Mouse (Mus musculus) CH12.LX (cell line): ENCODE results near the gene Chrm1. TPM values are rescaled to one million over a fixed set of nuclear protein-coding genes. Genes with fewer than 3 reads are reported as not detected.

Source experiments
- DNase-seq: peaks from one replicate; pipeline ENCODE4 v3.0.0-alpha.2; 2013; ENCODE audit errors: extremely low read depth
- H3K27ac ChIP-seq: 2 replicates; pipeline ENCODE4 v1.5.1; 2012; ENCODE audit warnings: low read depth, mild to moderate bottlenecking, control low read depth, moderate library complexity; ENCODE audit not compliant: insufficient read depth
- H3K27me3 ChIP-seq: replicated peaks from 2 replicates; pipeline ENCODE3; 2012; ENCODE audit warnings: inconsistent platforms
- H3K36me3 ChIP-seq, 2 experiments: replicated peaks in 1 of 2; 2 replicates each; pipeline versions ENCODE3 to v1.6.1; 2012; ENCODE audit warnings: inconsistent platforms in 1 of 2, low read length in 1 of 2, mild to moderate bottlenecking in 1 of 2, mixed read lengths in 1 of 2, moderate library complexity in 1 of 2; ENCODE audit not compliant: control insufficient read depth in 1 of 2, insufficient read depth in 1 of 2
- H3K4me1 ChIP-seq, 2 experiments: 2 replicates each; pipeline ENCODE4 v1.6.1; 2012; ENCODE audit warnings: inconsistent platforms in 1 of 2, moderate library complexity in 1 of 2; ENCODE audit not compliant: insufficient read depth in 2 of 2, control insufficient read depth in 1 of 2
- H3K4me2 ChIP-seq: 2 replicates; pipeline ENCODE4 v1.6.1; 2012; ENCODE audit warnings: low read depth, mild to moderate bottlenecking, control low read depth; ENCODE audit not compliant: poor library complexity, insufficient read depth, severe bottlenecking
- H3K4me3 ChIP-seq, 3 experiments: fragments of 150-350 bp in 1 of 3; sonication (generic) in 1 of 3; replicated peaks in 1 of 3; 2 replicates each; pipeline versions ENCODE3 to v1.5.1; 2011 to 2012; ENCODE audit warnings: low read depth in 2 of 3, low read length in 2 of 3, mild to moderate bottlenecking in 2 of 3, moderate library complexity in 2 of 3, control low read depth in 1 of 3, improper control_type of control experiment in 1 of 3, inconsistent platforms in 1 of 3, mixed read lengths in 1 of 3; ENCODE audit not compliant: poor library complexity in 1 of 3
- H3K79me2 ChIP-seq: replicated peaks from 2 replicates; pipeline ENCODE4 v1.6.1; 2012; ENCODE audit warnings: mild to moderate bottlenecking, moderate library complexity; ENCODE audit not compliant: control insufficient read depth, poor library complexity, insufficient read depth, severe bottlenecking; ENCODE audit errors: extremely low read depth
- H3K9ac ChIP-seq: 2 replicates; pipeline ENCODE4 v1.6.1; 2012; ENCODE audit warnings: low read depth, mild to moderate bottlenecking, control low read depth, moderate library complexity; ENCODE audit not compliant: insufficient read depth
- H3K9me3 ChIP-seq: replicated peaks from 2 replicates; pipeline ENCODE3; 2012; ENCODE audit warnings: low read length, inconsistent platforms, mixed read lengths
- BHLHE40 ChIP-seq: IDR thresholded peaks from 2 replicates; pipeline ENCODE4 v1.6.1; 2011; ENCODE audit warnings: mild to moderate bottlenecking, low read depth, low read length, improper control_type of control experiment
- CHD1 ChIP-seq: IDR thresholded peaks from 2 replicates; pipeline ENCODE4 v1.6.1; 2012; ENCODE audit warnings: low read depth, low read length, improper control_type of control experiment, inconsistent platforms
- CHD2 ChIP-seq: IDR thresholded peaks from 2 replicates; pipeline ENCODE4 v1.6.1; 2011; ENCODE audit warnings: low read length, improper control_type of control experiment
- ELF1 ChIP-seq: IDR thresholded peaks from 2 replicates; pipeline ENCODE4 v1.6.1; 2014; ENCODE audit warnings: low read depth, mild to moderate bottlenecking, inconsistent platforms, low read length, improper control_type of control experiment
- ETS1 ChIP-seq: conservative IDR thresholded peaks from 2 replicates; pipeline ENCODE4 v1.6.1; 2012; ENCODE audit warnings: low read depth, mild to moderate bottlenecking, inconsistent platforms, low read length, improper control_type of control experiment, moderate library complexity
- GABPA ChIP-seq: IDR thresholded peaks from 2 replicates; pipeline ENCODE4 v1.6.1; 2012; ENCODE audit warnings: low read depth, low read length, improper control_type of control experiment, inconsistent platforms; ENCODE audit not compliant: insufficient replicate concordance
- HCFC1 ChIP-seq: IDR thresholded peaks from 2 replicates; pipeline ENCODE4 v1.6.1; 2012; ENCODE audit warnings: low read depth, mild to moderate bottlenecking, inconsistent platforms, low read length, improper control_type of control experiment
- IRF4 ChIP-seq: IDR thresholded peaks from 2 replicates; pipeline ENCODE4 v1.6.1; 2014; ENCODE audit warnings: low read depth, mild to moderate bottlenecking, inconsistent platforms, low read length, improper control_type of control experiment
- JUND ChIP-seq: conservative IDR thresholded peaks from 2 replicates; pipeline ENCODE4 v1.6.1; 2011; ENCODE audit warnings: low read depth, low read length, improper control_type of control experiment
- KAT2A ChIP-seq: IDR thresholded peaks from 2 replicates; pipeline ENCODE4 v1.6.1; 2012; ENCODE audit warnings: low read length, improper control_type of control experiment, inconsistent platforms; ENCODE audit not compliant: insufficient replicate concordance
- MAX ChIP-seq: IDR thresholded peaks from 2 replicates; pipeline ENCODE4 v1.6.1; 2011; ENCODE audit warnings: low read length, improper control_type of control experiment
- MEF2A ChIP-seq: IDR thresholded peaks from 2 replicates; pipeline ENCODE4 v1.6.1; 2014; ENCODE audit warnings: low read depth, mild to moderate bottlenecking, inconsistent platforms, low read length, improper control_type of control experiment, borderline replicate concordance
- MXI1 ChIP-seq: IDR thresholded peaks from 2 replicates; pipeline ENCODE4 v1.6.1; 2011; ENCODE audit warnings: mild to moderate bottlenecking, low read depth, low read length, improper control_type of control experiment
- MYC ChIP-seq: IDR thresholded peaks from 2 replicates; pipeline ENCODE4 v1.6.1; 2011; ENCODE audit warnings: low read depth, mild to moderate bottlenecking, improper control_type of control experiment, low read length
- NELFE ChIP-seq: IDR thresholded peaks from 2 replicates; pipeline ENCODE4 v1.6.1; 2011; ENCODE audit warnings: low read depth, low read length, improper control_type of control experiment
- POLR2A ChIP-seq: IDR thresholded peaks from 2 replicates; pipeline ENCODE4 v1.6.1; 2011; ENCODE audit warnings: low read depth, mild to moderate bottlenecking, improper control_type of control experiment, low read length
- RAD21 ChIP-seq: IDR thresholded peaks from 2 replicates; pipeline ENCODE4 v1.6.1; 2011; ENCODE audit warnings: low read depth, mild to moderate bottlenecking, low read length, improper control_type of control experiment, moderate library complexity
- SIN3A ChIP-seq: IDR thresholded peaks from 2 replicates; pipeline ENCODE4 v1.6.1; 2012; ENCODE audit warnings: low read length, improper control_type of control experiment, inconsistent platforms
- TBP ChIP-seq: conservative IDR thresholded peaks from 2 replicates; pipeline ENCODE4 v1.6.1; 2011; ENCODE audit warnings: low read depth, low read length, improper control_type of control experiment
- UBTF ChIP-seq: IDR thresholded peaks from 2 replicates; pipeline ENCODE4 v1.6.1; 2012; ENCODE audit warnings: low read depth, mild to moderate bottlenecking, inconsistent platforms, low read length, improper control_type of control experiment, moderate library complexity
- USF2 ChIP-seq: conservative IDR thresholded peaks from 2 replicates; pipeline ENCODE4 v1.6.1; 2011; ENCODE audit warnings: low read depth, low read length, improper control_type of control experiment
- ZC3H11A ChIP-seq: IDR thresholded peaks from 2 replicates; pipeline ENCODE4 v1.6.1; 2012; ENCODE audit warnings: low read depth, mild to moderate bottlenecking, inconsistent platforms, low read length, improper control_type of control experiment
- ZMIZ1 ChIP-seq: IDR thresholded peaks from 2 replicates; pipeline ENCODE4 v1.6.1; 2012; ENCODE audit warnings: low read depth, mild to moderate bottlenecking, inconsistent platforms, low read length, improper control_type of control experiment
- ZNF384 ChIP-seq: IDR thresholded peaks from 2 replicates; pipeline ENCODE4 v1.6.1; 2012; ENCODE audit warnings: low read depth, low read length, improper control_type of control experiment, inconsistent platforms
- dilution Hi-C: fragments of 300-500 bp; cut with MboI; formaldehyde crosslinking; loops from 2 replicates; pipeline ENCODE4 v1.14.3; 2020; ENCODE audit warnings: low sequenced_read_pairs; ENCODE audit not compliant: extremely low pct_unique_long_range_greater_than_20kb, extremely low pct_ligation_motif_present
- in situ Hi-C: fragments of 300-500 bp; cut with MboI; formaldehyde crosslinking; loops from 3 replicates; pipeline ENCODE4 v1.14.3; 2019; ENCODE audit warnings: low sequenced_read_pairs, low pct_ligation_motif_present, low pct_unique_long_range_greater_than_20kb, mixed read lengths
- polyA plus RNA-seq: library from polyadenylated mRNA; unstranded; fragments of >175 nt; gene quantifications from 2 replicates; pipeline ENCODE4 v1.2.1, GENCODE M21; 2012; ENCODE audit warnings: low read depth; ENCODE audit not compliant: insufficient read length
- total RNA-seq, 2 experiments: library from RNA; depleted of rRNA; stranded (reverse); fragments of 300-350 nt in 1 of 2; fragments of >200 nt in 1 of 2; gene quantifications; 2 replicates each; pipeline ENCODE4 v1.2.3; 2012 to 2014

Gene Chrm1
- total and polyA plus RNA-seq, 3 experiments = not detected

DNA sequence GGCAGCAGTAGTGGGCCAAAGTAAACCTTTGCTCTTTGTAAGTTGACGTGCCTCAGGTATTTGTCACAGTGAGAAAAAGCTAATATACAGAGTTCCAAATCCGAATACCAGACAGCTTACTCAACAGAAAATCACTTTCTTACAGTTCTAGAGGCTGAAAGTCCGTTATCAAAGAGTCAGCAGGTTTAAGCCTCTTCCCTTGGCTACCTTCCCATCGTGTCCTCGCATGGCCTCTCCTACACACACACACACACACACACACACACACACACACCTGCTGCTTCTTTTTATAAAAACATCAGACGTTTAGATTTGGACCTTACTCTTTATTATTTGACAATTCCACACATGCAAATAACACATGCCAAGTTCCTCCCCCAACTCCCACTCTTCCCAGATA, 32.8 kb upstream of the Chrm1 start:
- Histone ChIP-seq H3K27ac (no peak overlapping the region), H3K4me1 (no peaks in the 10 kb centered on the region), H3K9ac (no peak overlapping the region), H3K4me2 (no peak overlapping the region), H3K4me3 (no peak overlapping the region), H3K79me2 (no peaks in the 10 kb centered on the region), H3K36me3 (no peaks in the 10 kb centered on the region), H3K27me3 (no peaks in the 10 kb centered on the region), H3K9me3 (no peaks in the 10 kb centered on the region)
- in situ Hi-C loops = no loop called here
- TF ChIP-seq MXI1 (no peak), IRF4 (no peak), MYC (no peak), TBP (no peak)
- no peak for DNase-seq
- dilution Hi-C loops = no loop called here

DNA sequence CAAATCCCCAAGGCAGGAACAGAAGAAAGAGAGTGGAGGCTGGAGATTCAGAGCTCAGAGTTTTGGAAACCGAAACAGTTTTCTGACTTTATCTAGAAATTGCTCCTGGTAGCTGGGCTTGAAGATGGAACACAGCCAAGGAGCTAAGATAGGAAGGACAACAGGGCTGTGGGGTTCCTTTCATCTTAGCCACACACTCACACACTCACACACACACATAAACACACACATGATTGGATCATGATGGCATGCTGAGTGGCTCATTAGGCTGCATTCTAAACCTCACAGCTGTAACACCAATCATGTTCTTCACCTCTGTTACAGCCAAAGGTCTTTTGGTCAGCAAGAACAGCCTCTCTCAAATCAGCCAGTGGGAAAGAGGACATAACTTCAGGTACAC, 31.6 kb upstream of the Chrm1 start:
- dilution Hi-C loops (no loop called here), in situ Hi-C loops (no loop called here)
- no peaks in the 10 kb centered on the region for H3K79me2 ChIP-seq
- no peak for DNase-seq
- H3K36me3 ChIP-seq = no peaks in the 10 kb centered on the region
- no peaks in the 10 kb centered on the region for H3K9me3 ChIP-seq
- no peak overlapping the region for H3K9ac ChIP-seq
- no peaks in the 10 kb centered on the region for H3K4me1 ChIP-seq
- no peaks in the 10 kb centered on the region for H3K27me3 ChIP-seq
- H3K4me2 ChIP-seq = no peak overlapping the region
- no peak overlapping the region for H3K4me3 ChIP-seq
- H3K27ac ChIP-seq = no peak overlapping the region
- TF ChIP-seq MYC (no peak), POLR2A (no peak), ZNF384 (no peak), CHD1 (no peak), ETS1 (no peak)

DNA sequence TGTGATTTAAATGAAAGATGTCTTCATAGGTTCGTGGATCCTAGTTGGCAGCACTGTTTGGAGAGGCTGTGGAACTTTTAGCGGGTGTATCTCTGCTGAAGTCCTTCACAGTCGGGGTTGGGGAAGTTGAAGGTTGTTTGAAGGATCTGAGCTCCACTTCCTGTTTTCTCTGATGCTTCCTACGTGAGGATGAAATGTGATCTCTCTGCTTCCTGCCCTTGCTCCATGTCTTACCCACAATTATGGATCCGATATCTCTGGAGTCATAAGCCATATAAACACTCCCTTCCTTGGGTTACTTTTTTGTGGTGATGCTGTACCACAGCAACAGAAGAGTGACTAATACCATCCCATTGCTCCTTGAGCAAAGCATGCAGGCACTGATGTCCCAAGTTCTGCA, 21.5 kb upstream of the Chrm1 start:
- H3K36me3 ChIP-seq = no peaks in the 10 kb centered on the region
- no peak overlapping the region for H3K27ac ChIP-seq
- in situ Hi-C loops (no loop called here), dilution Hi-C loops (no loop called here)
- no peak overlapping the region for H3K9ac ChIP-seq
- H3K4me1 ChIP-seq = peaks cover 0 to 3% of the 10 kb centered on the region in 2 experiments; a peak in 2 of 4 replicates
- H3K4me2 ChIP-seq = no peak overlapping the region
- no peaks in the 10 kb centered on the region for H3K9me3 ChIP-seq
- no peaks in the 10 kb centered on the region for H3K79me2 ChIP-seq
- no peak for DNase-seq
- TF ChIP-seq SIN3A (no peak), RAD21 (no peak), GABPA (no peak), BHLHE40 (no peak), ELF1 (no peak), MAX (no peak), USF2 (no peak), HCFC1 (no peak), CHD1 (no peak), JUND (no peak), IRF4 (no peak), CHD2 (no peak), NELFE (no peak), KAT2A (no peak), MEF2A (no peak), ZMIZ1 (no peak), UBTF (no peak), TBP (no peak), ETS1 (no peak), ZC3H11A (no peak)
- no peak overlapping the region for H3K4me3 ChIP-seq
- no peaks in the 10 kb centered on the region for H3K27me3 ChIP-seq
